Mouse (Mus musculus) CH12.LX (cell line): ENCODE results near the gene Mt1.

Experiments used
- CTCF ChIP-seq, 2 experiments: IDR thresholded peaks in 1 of 2; conservative IDR thresholded peaks in 1 of 2; 2 replicates each; pipeline ENCODE4 v1.5.1; 2011 to 2012; ENCODE audit warnings: low read depth in 2 of 2, low read length in 2 of 2, improper control_type of control experiment in 1 of 2, inconsistent platforms in 1 of 2, mild to moderate bottlenecking in 1 of 2, moderate library complexity in 1 of 2
- RCOR1 ChIP-seq: conservative IDR thresholded peaks from 2 replicates; pipeline ENCODE4 v1.6.1; 2012; ENCODE audit warnings: low read depth, mild to moderate bottlenecking, inconsistent platforms, low read length, improper control_type of control experiment
- ZMIZ1 ChIP-seq: IDR thresholded peaks from 2 replicates; pipeline ENCODE4 v1.6.1; 2012; ENCODE audit warnings: low read depth, mild to moderate bottlenecking, inconsistent platforms, low read length, improper control_type of control experiment

- TF ChIP-seq RCOR1 (no peak), CTCF (conservative IDR thresholded peaks at IDR 0.05 in 1 of 2, IDR thresholded peaks at IDR 0.05 in 1 of 2; ENCODE audit: low read depth in 2 of 2, low read length in 2 of 2) (no peak), ZMIZ1 (no peak)
Measured at GRCm38 (mm10) chr8:94207491-94207890, 28.6 kb downstream of the Mt1 start.
